Mouse (Mus musculus) adrenal gland, postnatal 10 days (tissue): ENCODE results near the gene Ccdc9. TPM values are rescaled to one million over a fixed set of nuclear protein-coding genes. Genes with fewer than 3 reads are reported as not detected.
"Not testable (repeated sequence)": the region's sequence is repeated elsewhere in the genome, so short reads cannot be mapped to it uniquely, and the experiment has no call there.

ENCODE experiments used
- DNase-seq: peaks from one replicate; pipeline ENCODE4 v3.0.0; 2021; ENCODE audit warnings: mixed read lengths
- total RNA-seq, 2 experiments: library from RNA; stranded (reverse); gene quantifications; 2 replicates each; pipeline ENCODE4 v1.2.3; 2021

Gene Ccdc9
- total RNA-seq, 2 experiments from 2014 or later = 54.7 to 67.5 TPM

- no peak for DNase-seq
These were observed 22.1 kb upstream of the Ccdc9 start for GRCm38 (mm10) chr7:16308555-16309317.

- DNase-seq = not testable (repeated sequence)
These were observed 21.5 kb upstream of the Ccdc9 start, which contains the start of gene Bbc3 for GRCm38 (mm10) chr7:16308093-16308492. Gene Bbc3 (plus strand): TSS chr7:16308393.

- not testable (repeated sequence) for DNase-seq
These were observed 20.5 kb upstream of the Ccdc9 start for GRCm38 (mm10) chr7:16307141-16307540.

- peak; percentile 94 for DNase-seq
These were observed 12.9 kb upstream of the Ccdc9 start for GRCm38 (mm10) chr7:16299419-16300035.

GRCm38 (mm10) chr7:16298927-16299326 is 12.3 kb upstream of the Ccdc9 start:
- DNase-seq = no peak

GRCm38 (mm10) chr7:16297616-16298015 is 11.0 kb upstream of the Ccdc9 start:
- DNase-seq = no peak

GRCm38 (mm10) chr7:16296766-16297390 is 10.3 kb upstream of the Ccdc9 start:
- DNase-seq = peak; percentile 92

GRCm38 (mm10) chr7:16296146-16296545 is 9.6 kb upstream of the Ccdc9 start:
- DNase-seq = no peak

- peak; percentile 86 for DNase-seq
These were observed 8.8 kb upstream of the Ccdc9 start for GRCm38 (mm10) chr7:16295321-16295900.

GRCm38 (mm10) chr7:16294837-16295236 is 8.2 kb upstream of the Ccdc9 start:
- DNase-seq = peak; percentile 97

GRCm38 (mm10) chr7:16294346-16294745 is 7.8 kb upstream of the Ccdc9 start:
- DNase-seq = no peak

- DNase-seq = no peak
These were observed 1.2 kb upstream of the Ccdc9 start for GRCm38 (mm10) chr7:16287791-16288190.

GRCm38 (mm10) chr7:16287016-16287415 is 421 bp upstream of the Ccdc9 start:
- no peak for DNase-seq

GRCm38 (mm10) chr7:16285450-16286025 is 1.1 kb downstream of the Ccdc9 start:
- DNase-seq = peak; percentile 73

- DNase-seq = no peak
These were observed 1.7 kb downstream of the Ccdc9 start for GRCm38 (mm10) chr7:16284904-16285303.

GRCm38 (mm10) chr7:16284001-16284400 is 2.6 kb downstream of the Ccdc9 start:
- no peak for DNase-seq

GRCm38 (mm10) chr7:16282334-16282733 is 4.3 kb downstream of the Ccdc9 start:
- DNase-seq = no peak

GRCm38 (mm10) chr7:16280721-16281120 is 5.9 kb downstream of the Ccdc9 start:
- no peak for DNase-seq

GRCm38 (mm10) chr7:16274922-16275890 is 11.4 kb downstream of the Ccdc9 start:
- no peak for DNase-seq

- DNase-seq = peak; percentile 72
These were observed 12.8 kb downstream of the Ccdc9 start for GRCm38 (mm10) chr7:16273766-16274140.

- peak; percentile 90 for DNase-seq
These were observed 13.4 kb downstream of the Ccdc9 start, which contains the start of gene Inafm1 for GRCm38 (mm10) chr7:16273081-16273765. Gene Inafm1 (minus strand): TSS chr7:16273617.
